Mouse (Mus musculus): ENCODE data around the gene Gbe1.

Gbe1 gene

DNA sequence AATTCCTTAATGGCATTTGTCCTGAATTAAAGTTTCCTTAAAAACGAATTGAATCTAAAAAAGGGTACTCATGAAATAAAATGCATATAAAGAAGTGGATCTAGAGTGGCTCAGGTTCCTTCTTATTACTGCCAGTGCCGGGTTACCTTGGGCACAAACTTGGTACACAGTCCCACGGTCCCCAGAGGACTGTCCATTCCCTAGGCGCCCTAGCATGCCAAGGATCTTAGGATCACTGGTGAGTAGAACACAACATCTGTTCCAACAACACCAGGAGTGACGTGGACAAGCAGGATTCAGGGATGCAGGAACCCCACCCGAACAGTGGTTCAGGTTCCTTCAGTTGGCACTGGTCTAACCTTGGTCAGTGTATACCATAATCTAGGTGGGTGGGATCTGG lies 44.6 kb downstream of the Gbe1 start:
- no peak for DNase-seq

DNA sequence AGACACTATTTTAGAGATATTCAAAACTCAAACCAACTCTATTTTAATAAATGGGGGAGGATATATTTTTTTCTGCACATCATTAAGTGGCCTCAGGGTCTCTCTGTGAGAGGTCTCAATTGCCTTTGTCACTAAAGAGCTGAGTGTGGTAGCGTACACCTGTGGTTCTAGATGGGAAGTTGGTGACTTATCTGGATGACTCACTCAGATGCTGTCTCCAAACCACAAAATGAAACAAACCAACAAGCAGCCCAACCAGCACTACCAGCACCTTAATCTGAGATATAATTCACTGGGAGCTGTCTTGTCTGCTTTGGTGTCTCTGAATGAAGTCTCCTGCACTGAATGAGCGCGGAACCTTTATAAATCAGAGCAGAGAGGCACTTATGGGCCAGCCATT lies 51.5 kb downstream of the Gbe1 start:
- no peak for DNase-seq

DNA sequence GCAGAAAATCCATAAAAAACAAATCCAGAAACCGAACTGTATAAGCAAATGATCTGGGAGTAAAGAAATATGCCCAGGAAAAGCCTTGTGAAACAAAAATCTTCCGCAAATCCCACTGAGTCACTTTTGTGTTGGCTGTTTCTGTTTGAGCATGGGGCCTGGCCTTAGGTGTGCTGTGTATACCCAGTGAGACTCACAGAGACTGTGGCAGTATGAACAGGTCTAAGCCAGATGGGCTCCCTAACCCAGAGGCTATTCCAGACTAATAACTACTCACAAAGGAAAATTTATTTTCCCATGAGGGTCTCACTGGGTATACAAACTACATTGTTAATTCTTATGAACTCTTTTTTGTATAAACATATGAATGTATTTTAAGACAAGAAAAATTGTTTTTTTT lies 67.3 kb downstream of the Gbe1 start:
- DNase-seq: no peak

DNA sequence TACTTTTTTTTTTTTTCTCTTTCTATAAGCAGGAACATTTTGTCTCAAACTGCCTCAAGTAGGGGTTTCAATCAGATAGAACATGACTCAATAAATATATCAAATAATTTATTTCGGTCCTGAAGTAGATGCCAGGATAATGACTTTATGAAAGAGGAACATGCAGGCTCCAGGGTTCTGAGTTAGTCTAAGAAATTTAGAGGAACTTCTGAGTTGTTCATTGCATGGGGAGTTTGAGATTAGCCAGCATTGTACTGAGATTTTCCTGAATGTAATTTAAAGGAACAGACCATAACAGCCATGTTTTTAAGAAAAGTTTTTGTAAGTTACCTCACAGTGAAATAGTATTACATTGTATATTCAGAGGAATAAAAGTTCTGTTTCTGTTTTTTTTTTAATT lies 71.7 kb downstream of the Gbe1 start:
- no peak for DNase-seq

DNA sequence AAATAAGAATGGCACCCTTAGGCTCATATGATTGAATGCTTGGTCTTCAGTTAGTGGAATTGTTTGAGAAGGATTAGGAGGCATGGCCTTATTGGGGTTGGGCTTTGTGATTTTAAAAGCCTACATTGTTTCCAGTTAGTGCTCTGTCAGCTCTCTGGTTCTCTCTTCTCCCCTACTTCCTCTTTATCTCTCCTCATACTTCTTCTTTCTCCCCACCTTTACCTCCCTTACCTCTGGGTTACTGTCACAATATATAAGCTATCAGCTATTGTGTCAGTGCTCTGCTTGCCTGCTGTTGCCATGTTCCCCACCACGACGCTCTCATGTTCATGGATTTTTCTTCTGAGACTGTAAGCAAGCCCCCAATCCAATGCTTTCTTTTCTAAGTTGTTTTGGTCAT lies 73.6 kb downstream of the Gbe1 start:
- DNase-seq: no peak

DNA sequence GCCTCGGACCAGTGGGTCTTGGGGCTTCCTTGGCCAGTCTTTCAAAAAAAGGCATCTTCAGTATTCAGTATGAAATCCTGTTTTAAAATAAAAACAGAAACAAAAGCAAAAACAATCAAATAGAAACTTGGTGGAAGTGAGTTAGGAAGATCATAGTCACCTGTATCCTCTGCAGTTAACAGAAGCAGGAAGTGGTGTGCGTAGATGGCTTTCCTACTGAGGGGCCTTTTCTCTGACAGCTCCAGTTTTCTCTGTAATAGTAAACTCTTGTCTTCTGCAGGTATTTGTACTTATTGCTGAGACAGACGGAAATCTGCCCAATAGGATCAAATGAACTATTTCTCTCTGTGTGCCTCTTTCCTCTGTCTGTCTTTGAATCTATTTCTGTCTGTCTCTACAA lies 81.5 kb downstream of the Gbe1 start:
- no peak for DNase-seq

DNA sequence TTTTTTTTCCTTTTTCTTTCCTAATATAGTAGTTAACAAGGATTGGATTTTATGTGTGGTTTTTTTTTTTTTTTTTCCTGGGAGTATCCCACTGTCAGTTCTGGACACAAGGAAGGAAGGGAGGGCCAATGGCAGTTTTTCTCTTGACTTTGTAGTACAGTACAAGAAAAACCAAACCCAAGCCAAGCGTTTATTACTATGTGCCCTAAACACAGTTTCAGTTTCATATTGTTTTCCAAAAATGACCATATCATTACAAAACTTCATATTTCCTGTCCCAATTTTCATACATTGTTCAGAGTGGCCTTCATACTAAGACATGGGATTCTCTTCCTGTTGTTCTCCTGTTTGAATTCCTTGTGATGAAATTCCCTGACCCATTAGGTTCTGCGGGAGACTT lies 94.0 kb downstream of the Gbe1 start:
- DNase-seq: no peak

DNA sequence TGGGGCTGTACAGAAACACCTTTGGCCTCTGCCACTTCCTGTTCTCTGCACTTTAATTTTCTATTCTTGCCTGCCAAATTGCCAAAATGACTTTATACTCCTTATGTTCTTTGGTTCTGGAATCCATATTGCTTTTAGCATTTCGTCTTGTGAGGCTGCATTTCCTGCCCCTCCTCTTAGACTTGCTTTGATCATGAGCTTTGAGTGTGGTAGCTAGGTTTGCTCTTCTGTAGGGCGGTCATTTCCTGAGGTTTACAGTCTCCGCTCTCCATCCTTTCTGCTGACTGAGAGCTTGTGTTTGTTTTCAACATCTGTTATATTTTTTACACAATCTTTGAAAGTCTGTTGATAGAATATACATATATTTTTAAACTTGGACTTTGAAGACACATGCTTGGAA lies 107.3 kb downstream of the Gbe1 start:
- no peak for DNase-seq

DNA sequence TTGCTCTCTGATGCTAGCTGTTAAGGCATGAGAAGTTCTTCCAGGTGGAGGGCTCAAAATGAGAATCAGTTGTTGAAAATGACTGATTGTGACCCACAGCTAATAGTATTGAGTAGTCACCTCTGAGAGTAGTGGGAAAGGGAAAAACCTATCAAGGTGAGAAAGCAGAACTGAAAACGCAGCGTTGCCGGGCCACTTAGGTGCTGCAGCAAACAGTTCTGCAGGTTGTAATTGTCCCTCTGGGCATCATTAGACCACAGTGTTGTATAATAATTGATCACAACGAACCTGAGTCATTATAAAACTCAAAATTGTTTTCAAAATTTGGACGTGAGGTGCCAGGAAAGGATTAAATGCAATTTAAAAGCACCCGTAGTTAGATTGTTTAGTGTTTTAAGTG lies 135.8 kb downstream of the Gbe1 start:
- no peak for DNase-seq

DNA sequence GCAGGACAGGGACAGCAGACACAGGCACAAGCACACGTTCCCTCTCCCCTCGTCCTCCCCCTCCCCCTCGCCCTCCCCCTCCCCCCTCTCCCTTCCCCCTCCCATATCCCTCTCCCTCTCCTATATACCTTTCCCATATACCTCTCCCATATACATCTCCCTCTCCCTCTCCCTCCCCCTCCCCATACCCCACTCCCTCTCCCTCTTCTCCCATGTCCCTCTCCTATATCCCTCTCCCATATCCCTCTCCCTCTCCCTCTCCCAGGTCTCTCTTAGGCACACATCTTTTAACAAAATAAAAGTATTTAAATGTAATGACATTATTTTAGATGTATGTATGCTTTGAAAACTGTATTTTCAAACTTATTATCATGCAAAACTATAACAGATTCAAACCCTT lies 161.8 kb downstream of the Gbe1 start:
- DNase-seq: no peak

DNA sequence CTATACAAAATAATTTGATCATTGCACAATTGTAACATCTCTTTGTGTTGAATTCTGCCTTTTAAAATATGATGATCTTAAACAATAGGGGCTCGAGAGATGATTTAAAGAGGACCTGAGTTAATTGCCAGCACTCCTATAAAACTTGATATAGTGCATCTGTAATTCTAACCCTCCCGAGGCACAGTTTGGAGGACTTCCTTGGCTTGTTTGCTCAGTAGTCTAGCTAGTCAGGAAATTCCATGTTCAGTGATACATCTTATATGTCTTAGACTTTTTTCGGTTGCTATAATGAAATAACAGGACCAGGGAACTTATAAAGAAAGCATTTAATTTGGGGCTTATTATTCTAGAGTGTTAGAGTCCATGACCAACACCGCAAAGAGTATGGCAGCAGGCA lies 162.4 kb downstream of the Gbe1 start:
- no peak for DNase-seq

DNA sequence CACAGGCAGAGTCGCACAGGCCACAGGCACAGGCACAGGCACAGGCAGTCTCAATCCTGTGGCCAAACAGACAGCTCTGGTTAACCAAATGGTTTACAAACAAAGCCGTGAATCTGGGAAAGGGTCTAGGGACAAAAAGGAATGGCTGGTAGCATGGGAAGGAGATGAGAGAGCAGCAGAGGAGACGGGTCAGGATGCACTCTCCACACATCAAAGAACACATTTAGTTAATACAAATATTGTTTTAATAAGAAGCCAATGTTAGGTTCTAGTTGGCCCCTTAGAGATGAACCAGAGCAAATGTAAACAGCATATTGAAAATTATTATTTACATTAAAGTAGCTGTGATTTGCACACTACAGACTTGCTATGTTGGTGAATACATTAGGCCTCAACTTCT lies 166.7 kb downstream of the Gbe1 start:
- DNase-seq: no peak

DNA sequence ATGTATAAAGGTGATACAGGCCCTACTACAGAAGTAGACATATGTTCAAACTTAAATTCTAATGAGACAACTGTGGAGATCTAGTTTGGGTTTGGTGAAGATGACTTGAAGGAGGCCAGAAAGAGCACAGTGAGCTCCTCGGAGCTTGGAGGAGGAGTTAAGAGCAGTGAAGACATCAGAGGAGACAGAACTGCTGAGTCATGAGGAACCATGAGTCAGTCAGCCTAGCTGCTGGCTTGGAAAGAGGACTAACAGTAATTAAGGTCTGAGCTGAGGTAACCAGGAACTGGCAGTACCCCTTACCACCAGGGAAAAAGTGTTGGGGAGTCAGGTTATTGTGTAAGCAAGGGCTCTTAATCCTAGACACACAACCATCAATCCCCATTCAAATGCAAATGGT lies 192.7 kb downstream of the Gbe1 start:
- DNase-seq: no peak

DNA sequence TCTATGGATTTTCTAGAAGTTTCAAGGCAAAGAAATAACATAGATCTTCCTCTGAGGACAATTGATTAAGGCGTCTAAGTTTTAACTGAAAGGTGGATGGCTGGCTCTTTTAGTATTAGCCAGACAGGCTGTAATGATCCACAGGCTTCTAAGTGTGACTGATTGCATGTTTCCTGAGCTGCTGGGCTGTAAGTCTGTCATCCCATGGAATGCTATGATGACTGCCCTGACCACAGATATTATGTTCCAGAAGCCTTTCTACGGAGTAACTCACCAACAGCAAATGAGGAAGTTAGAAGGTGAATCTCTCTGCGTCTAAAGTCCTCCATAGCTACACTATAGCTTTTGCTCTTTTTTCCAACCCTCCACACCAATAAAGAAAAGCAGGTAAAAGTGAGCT lies 197.2 kb downstream of the Gbe1 start:
- no peak for DNase-seq

DNA sequence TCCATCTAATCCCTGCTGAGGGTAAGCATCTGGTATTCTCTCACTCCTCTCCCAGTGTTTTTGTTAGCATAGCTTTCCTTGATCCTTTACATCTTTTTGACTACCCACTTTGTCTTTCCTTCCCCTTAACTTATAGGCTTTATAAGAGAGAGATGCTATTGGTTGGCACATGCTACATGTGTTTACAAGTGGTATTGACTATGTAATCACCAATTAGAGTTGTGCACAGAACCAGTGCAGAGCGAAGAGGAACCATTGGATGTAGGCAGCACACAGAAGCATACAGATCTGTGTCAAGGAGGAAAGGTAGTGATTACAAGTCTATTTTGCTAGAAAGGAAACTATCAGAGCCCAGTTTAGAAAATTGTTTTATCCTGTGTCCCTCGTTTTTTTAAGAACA lies 209.1 kb downstream of the Gbe1 start:
- DNase-seq: no peak

DNA sequence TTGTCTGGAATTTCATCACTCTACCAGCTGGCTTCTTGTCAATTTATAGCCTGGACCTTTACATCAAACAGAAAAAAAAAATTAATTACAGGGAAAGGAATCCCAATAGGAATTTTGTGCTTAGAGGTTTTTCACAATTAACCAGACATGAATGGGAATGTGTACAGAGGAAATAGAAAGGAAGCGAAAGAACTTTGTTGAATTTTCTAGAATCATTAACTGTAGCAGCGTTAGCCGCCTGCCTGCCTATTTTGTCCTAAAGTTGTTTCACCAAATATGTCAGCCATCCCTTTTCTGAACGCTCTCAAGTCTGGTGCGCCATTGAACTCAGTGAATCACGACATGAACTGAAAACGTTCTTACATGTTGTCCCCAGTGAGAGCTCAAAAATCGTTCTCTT lies 209.8 kb downstream of the Gbe1 start:
- no peak for DNase-seq

DNA sequence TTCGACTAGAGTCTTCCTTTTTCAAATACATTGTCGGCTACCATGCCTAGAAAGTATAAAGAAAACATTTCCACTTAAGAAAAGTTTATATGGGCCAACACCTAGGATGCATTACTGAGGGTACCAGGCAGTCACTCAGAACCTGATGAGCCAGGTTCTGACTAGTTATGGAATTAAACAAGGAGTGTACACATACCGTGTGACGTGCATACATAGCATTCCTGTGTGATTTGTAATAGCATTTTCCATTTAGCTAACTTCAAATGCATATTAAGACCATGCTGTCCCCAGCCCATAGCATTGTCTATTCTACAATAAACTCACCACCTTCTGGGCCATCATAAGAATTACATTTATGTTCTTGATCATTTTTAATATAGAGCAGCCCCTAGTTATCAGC lies 210.5 kb downstream of the Gbe1 start:
- no peak for DNase-seq

DNA sequence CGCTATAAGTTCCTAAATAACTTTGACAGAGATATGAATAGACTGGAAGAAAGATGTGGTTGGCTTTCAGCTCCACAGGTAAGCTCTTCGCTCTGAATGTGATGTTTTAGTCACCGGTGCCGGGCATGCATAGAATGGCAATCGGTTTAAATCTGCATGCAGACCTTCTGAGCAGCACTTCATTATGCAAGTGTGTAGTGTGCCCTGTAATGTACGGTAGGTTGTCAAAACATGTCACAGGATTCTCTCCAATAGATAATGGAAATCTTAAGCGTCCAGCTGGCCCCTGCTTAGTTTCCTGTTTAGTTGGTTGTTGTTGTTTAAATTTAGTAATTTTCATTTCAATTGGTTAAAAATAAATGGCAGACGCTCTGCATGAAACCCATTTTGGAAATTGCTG lies 213.5 kb downstream of the Gbe1 start:
- no peak for DNase-seq

DNA sequence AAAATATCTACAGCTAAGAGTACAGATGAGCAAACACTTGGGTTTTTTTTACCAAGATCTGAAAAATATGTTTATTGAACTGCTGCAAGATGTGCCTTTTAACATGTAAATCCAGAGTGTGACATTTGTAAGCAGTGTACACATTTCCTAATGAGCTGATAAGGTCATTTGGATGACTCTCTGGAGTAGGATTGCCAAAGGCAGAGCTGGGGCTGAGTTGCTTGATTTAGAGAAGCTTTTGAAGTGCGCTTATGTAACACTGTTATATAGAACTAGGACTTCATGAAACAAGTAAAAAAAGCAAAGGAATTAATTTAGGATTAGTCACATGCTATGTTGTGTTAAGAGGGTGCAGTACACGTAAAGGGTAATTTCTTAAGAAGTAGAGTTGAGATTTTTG lies 221.5 kb downstream of the Gbe1 start:
- no peak for DNase-seq

DNA sequence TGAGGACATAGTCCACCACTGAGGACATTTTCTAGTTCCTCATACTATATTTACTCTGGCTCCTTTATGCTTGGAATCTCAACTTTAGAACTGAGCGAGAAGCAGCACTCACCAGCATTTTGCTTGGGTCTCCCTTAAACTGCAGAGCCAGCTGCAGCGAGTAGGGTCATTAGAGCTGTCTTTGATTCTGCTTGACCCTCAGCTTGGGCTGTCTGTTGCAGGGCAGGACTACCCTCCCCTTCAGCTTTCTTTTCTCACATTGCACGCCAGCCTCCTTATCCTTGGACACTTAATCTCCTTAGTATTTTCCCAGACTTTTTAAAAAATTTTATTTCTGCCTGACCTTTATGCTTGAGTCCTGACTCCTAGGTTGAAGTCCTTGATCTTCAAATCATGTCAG lies 237.1 kb downstream of the Gbe1 start:
- no peak for DNase-seq

DNA sequence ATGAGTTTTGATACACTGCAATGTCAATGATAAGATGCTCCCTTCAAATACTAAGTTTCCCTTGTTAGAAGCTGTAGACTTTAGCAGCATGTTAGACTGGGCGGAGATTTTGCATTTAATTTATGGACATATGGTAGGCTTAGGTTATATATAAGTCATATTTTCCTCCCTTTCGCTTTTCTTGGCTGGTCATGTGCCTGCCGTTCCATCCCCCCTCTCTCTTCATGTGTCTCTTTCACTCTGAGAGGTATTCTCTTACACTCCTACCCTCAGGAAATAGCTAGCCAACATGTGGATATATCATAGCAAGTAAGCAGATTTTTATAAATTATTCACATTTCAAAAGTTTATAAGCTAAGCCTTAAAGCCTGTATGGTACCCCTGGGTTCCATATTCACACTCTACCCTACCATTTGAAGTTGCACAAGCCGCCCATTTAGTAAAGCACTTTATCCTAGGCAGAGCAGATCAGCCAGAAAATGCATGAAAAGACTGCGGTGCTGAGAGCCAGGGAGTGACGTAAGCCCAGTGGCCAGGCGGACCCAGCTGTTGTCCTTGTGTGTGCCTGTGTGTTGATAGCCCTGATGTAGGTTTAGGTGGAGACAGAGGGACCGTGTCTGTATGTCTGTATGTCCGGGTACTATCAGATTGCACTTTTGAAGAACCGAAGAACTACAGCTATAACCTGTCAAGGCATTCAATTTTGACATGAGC lies 248.0 kb downstream of the Gbe1 start:
- DNase-seq: no peak

DNA sequence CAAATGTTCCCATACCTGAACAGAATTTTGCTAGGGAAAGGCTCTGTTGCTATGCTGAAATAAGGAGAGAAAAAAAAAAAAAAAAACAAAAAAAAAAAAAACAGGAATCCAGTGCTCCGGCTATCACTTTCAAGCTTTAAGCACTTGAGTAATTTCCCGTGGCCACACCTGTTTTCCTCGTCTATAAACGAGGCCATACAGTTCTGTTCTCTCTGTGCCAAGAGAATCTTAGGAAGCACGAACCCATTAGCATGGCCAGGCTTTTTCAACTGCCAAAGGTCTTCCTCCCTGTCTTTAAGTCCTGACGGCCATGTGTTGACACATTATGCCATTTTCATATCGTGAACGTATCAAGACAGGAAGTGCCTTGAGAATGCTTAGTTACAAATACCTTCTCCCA lies 248.8 kb downstream of the Gbe1 start:
- no peak for DNase-seq

DNA sequence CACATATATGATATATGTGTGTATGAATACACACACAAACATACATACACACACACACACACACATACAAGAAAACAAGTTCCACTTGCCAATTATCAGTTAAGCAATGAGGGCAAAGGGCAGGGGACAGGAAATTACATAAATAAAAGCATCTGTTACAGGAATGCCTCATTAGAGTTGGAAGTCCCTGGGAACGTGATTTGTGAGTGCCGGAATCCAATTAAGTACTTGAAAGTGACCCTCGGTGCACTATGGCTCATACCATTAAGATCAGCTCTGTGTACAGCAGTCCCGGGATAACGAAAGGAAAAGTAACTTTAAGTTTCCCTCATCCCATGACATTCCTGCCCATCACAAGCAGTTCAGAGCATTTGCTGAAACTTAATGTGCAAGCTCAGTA lies 249.7 kb downstream of the Gbe1 start:
- no peak for DNase-seq

DNA sequence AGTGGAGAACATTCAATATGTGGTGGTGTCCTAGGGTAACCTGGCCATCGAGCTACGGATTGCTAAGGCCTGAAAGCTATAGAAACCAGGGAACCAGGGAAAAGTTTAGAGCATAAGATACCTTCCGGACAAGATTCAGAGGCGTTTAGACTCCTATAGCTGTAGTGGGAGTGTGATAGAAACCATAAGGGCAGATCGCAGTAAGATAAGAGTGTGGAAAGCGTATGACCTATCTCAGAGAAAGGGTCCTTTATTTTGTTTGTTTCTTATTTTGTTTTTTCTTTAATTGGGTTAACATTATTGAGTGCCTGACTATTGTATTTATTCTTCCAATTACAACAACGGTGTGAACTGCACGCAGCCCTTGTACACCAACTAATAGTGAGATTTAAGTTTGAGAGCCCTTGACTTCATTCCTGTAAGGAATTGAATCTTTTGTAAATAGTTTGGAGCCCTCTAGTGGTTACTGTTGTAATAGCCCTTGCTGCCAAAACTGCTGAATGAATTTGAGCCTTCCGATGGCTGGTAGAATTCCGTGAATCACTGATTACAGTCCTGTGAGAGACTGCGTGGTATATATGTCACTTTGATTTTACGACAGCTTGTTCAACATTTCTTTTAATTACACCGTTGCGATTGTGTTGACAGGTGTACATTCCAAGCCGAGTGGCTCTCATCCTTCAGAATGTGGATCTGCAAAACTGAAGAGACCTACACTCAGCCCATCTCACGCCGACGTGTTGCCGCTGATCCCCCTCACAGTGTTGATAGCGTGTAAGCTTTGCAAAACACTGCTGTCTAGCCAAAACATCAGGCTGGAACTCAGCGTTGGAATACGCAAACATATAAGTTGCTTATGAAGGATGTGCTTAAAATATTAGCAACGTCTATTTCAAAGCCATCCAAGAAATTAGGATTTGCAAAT lies 254.9 kb downstream of the Gbe1 start:
- DNase-seq: peak; percentile 61

DNA sequence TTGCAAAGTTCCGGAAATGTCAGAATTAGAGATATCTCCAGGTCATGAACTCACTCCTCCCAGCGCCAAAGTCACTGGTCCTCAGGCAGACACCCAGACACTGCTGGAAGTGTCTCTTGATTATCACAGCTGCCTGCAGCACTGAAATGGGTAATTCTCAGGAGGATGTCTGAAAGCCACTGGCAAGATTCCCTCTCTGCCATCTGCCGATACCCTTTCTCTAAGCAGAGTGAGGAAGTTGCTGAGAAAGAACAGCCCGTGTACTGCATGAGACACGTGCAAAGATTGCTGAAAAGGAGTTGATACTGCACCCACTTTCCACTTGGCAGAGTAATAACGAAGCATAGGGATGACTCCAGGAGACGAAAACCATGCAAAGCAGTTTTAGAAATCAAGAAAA lies 272.2 kb downstream of the Gbe1 start:
- DNase-seq: peak; percentile 73
